Mouse (Mus musculus) stomach, embryonic 14.5 days (tissue): ENCODE measurements around the gene Marc1. TPM values are rescaled to one million over a fixed set of nuclear protein-coding genes. Genes with fewer than 3 reads are reported as not detected.

Experiments
- ATAC-seq: fragments of 200-750 bp; cut with Nextera tagmentation; 2 replicates; pipeline ENCODE4 v1.8.0; 2017; ENCODE audit warnings: low read depth, moderate TSS enrichment; ENCODE audit not compliant: insufficient number of reproducible peaks, insufficient read depth, low FRiP score
- H3K27ac ChIP-seq: fragments of 300-500 bp; sonication (generic); 2 replicates; pipeline ENCODE4 v1.5.1; 2014; ENCODE audit warnings: mild to moderate bottlenecking, low read length, moderate library complexity, mixed read lengths
- H3K27me3 ChIP-seq: fragments of 300-500 bp; sonication (generic); 2 replicates; pipeline ENCODE4 v1.6.1; 2014; ENCODE audit warnings: low read length, control low read depth, mixed read lengths; ENCODE audit not compliant: control insufficient read depth, insufficient read depth
- H3K36me3 ChIP-seq: fragments of 300-500 bp; sonication (generic); 2 replicates; pipeline ENCODE4 v1.6.1; 2014; ENCODE audit warnings: mild to moderate bottlenecking, control low read depth, low read length, moderate library complexity, mixed read lengths; ENCODE audit not compliant: control insufficient read depth, insufficient read depth
- H3K4me1 ChIP-seq: fragments of 300-500 bp; sonication (generic); 2 replicates; pipeline ENCODE4 v1.6.1; 2014; ENCODE audit warnings: low read length, control low read depth, mixed read lengths; ENCODE audit not compliant: control insufficient read depth, insufficient read depth
- H3K4me2 ChIP-seq: fragments of 300-500 bp; sonication (generic); replicated peaks from 2 replicates; pipeline ENCODE4 v1.6.1; 2014; ENCODE audit warnings: low read depth, low read length, control low read depth
- H3K4me3 ChIP-seq: fragments of 300-500 bp; sonication (generic); 2 replicates; pipeline ENCODE4 v1.5.1; 2014; ENCODE audit warnings: low read depth, low read length, control low read depth
- H3K9ac ChIP-seq: fragments of 300-500 bp; sonication (generic); replicated peaks from 2 replicates; pipeline ENCODE4 v1.6.1; 2014; ENCODE audit warnings: low read depth, mild to moderate bottlenecking, control low read depth, low read length, moderate library complexity, mixed read lengths
- H3K9me3 ChIP-seq: fragments of 300-500 bp; sonication (generic); 2 replicates; pipeline ENCODE4 v1.6.1; 2016; ENCODE audit warnings: low read depth, low read length, control low read depth; ENCODE audit not compliant: control insufficient read depth
- WGBS: fragments of 180-500 bp; shearing (Covaris S2); extraction: QIAGEN DNeasy Blood & Tissue Kit; methylation state at CpG from one replicate; pipeline ENCODE4 v1.1.7; 2014; 5-methylcytosine and 5-hydroxymethylcytosine counted together
- polyA plus RNA-seq: library from polyadenylated mRNA; unstranded; fragments of >200 nt; fragmentation: Nextera tagmentation; extraction: Ambion mirVana; gene quantifications from 2 replicates; pipeline ENCODE4 v1.2.1, GENCODE M21; 2014

The Marc1 gene
- polyA plus RNA-seq, 1 experiment from 2014 or later, result 0.20 TPM

DNA sequence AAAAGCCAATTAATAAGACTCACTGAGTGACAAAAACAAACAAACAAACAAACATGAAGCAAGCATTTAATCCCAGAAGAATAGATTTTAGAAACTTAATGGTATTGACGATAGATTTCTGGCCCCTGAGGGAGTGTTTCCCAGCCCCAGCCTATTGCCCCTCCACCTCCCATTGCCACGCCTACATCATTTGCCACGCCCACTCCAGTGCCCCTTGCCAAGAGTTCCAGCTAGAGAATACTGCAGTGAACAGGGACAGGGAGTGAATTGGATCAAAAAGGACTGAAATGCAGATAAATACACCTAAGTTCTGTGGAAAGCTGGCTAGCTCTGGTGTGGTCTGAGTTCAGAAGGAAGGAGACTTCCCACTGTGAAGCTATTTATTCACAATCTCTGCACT lies 47.2 kb downstream of the Marc1 start:
- no peaks in the 10 kb centered on the region for H3K36me3 ChIP-seq
- 54% methylated on average over 3 of the region's 3 CpGs for WGBS

DNA sequence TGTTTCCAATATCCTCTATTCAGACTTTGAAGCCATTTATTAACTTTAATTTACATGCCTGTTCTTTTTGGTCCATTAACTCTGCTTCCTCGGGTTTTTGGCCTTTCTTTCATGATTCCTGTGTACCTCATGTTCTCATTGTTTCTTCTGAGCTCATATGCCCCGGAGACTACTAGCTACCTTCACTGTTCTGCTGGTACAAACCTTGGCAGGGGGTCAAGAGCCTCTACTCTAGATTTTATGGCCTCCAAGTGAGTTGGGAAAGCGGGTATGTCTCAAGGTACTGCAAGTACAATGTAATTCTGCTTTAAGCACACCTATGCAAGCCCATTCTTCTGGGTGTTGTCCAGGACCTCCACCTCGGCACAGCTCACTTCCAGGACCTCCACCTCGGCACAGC lies 48.2 kb downstream of the Marc1 start:
- no peak overlapping the region for H3K4me2 ChIP-seq
- no peak for ATAC-seq
- no peak overlapping the region for H3K27ac ChIP-seq
- no peak overlapping the region for H3K9ac ChIP-seq
- H3K4me1 ChIP-seq, result no peaks in the 10 kb centered on the region
- 74% methylated on average over 5 of the region's 5 CpGs for WGBS
- H3K9me3 ChIP-seq, result no peaks in the 10 kb centered on the region
- H3K36me3 ChIP-seq, result no peaks in the 10 kb centered on the region
- no peaks in the 10 kb centered on the region for H3K27me3 ChIP-seq
- no peak overlapping the region for H3K4me3 ChIP-seq

More for the DNA sequence above, 47.2 kb downstream of the Marc1 start:
- H3K4me2 ChIP-seq, result no peak overlapping the region
- no peak for ATAC-seq
- no peaks in the 10 kb centered on the region for H3K4me1 ChIP-seq
- H3K27me3 ChIP-seq, result no peaks in the 10 kb centered on the region
- H3K9ac ChIP-seq, result no peak overlapping the region
- H3K4me3 ChIP-seq, result no peak overlapping the region
- no peaks in the 10 kb centered on the region for H3K9me3 ChIP-seq
- no peak overlapping the region for H3K27ac ChIP-seq

DNA sequence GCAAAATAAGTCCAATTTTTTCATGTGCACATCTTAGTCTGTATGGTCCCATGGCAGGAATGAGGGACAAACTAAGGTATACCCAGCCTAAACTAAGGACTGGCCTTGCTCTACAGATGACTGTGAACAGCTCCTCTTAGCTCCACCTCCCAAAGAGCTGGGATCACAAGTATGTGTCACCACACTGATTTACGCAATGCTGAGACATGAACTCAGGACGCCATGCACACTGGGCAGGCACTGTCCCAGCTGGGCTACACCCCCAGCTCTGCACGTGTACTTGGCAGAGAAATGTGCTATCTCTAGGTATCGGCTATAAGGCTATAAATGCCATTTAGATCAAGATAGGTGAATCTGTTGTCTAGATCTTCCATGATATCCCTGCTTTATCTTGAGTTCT lies 49.1 kb downstream of the Marc1 start:
- WGBS, result 72% methylated on average over 4 of the region's 4 CpGs
- ATAC-seq, result no peak
- no peaks in the 10 kb centered on the region for H3K27me3 ChIP-seq
- H3K4me3 ChIP-seq, result no peak overlapping the region
- no peaks in the 10 kb centered on the region for H3K4me1 ChIP-seq
- H3K36me3 ChIP-seq, result no peaks in the 10 kb centered on the region
- H3K9me3 ChIP-seq, result no peaks in the 10 kb centered on the region
- no peak overlapping the region for H3K4me2 ChIP-seq
- H3K9ac ChIP-seq, result no peak overlapping the region
- no peak overlapping the region for H3K27ac ChIP-seq

DNA sequence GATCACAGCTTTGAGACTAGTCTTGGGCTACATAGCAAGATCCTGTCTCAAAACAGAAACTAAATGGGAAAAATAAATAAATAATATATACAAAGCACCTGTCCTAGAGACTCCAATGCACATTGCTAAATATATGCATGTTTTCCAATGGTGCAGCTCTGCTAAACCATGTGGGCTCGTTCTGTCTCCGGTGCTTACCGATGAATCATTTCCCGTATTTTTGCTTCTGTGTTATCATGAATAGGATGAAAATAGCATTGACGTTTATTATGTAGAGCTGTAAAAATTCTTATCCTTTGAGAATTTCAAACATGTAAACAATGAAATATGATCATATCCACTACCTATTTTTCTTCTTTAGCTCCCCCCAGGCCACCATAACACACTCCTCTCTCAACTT lies 58.4 kb downstream of the Marc1 start:
- no peak overlapping the region for H3K4me2 ChIP-seq
- H3K4me3 ChIP-seq, result no peak overlapping the region
- H3K4me1 ChIP-seq, result no peaks in the 10 kb centered on the region; the same call in 1 of the 2 replicates
- no peak overlapping the region for H3K9ac ChIP-seq
- no peaks in the 10 kb centered on the region for H3K27me3 ChIP-seq
- no peak for ATAC-seq
- no peaks in the 10 kb centered on the region for H3K36me3 ChIP-seq
- WGBS, result 78% methylated on average over 5 of the region's 5 CpGs
- H3K27ac ChIP-seq, result no peak overlapping the region
- H3K9me3 ChIP-seq, result no peaks in the 10 kb centered on the region

DNA sequence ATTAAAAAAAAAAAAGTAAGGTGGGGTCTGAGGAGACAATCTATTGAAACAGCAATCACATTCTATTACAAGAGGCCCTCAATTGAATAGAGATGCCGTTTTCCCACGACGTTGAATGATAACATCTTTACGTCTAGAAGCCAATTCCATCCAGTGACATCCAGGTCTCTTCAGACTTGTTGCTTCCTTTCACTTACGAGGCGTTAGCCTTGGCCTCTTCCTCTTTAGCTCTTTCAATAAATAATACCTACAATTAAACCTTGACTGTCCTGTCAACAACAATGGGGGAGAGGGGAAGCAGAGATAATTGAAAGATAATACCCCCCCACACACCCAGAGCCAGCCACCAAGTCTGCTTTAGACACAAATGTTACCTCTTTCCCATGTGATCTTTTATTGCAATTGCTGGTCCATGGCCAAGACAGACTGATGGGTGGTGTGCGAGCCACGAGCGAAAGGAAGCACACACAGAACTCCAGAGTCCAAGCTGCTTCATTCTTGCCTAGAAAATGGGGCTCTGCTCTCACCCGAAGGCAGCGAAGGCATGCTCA lies 60.9 kb downstream of the Marc1 start:
- ATAC-seq, result no peak
- H3K4me1 ChIP-seq, result no peaks in the 10 kb centered on the region; the same call in 1 of the 2 replicates
- H3K4me3 ChIP-seq, result no peak overlapping the region
- no peaks in the 10 kb centered on the region for H3K36me3 ChIP-seq
- H3K9ac ChIP-seq, result no peak overlapping the region
- H3K27me3 ChIP-seq, result no peaks in the 10 kb centered on the region
- 82% methylated on average over 11 of the region's 11 CpGs for WGBS
- H3K27ac ChIP-seq, result no peak overlapping the region
- H3K4me2 ChIP-seq, result no peak overlapping the region
- no peaks in the 10 kb centered on the region for H3K9me3 ChIP-seq

DNA sequence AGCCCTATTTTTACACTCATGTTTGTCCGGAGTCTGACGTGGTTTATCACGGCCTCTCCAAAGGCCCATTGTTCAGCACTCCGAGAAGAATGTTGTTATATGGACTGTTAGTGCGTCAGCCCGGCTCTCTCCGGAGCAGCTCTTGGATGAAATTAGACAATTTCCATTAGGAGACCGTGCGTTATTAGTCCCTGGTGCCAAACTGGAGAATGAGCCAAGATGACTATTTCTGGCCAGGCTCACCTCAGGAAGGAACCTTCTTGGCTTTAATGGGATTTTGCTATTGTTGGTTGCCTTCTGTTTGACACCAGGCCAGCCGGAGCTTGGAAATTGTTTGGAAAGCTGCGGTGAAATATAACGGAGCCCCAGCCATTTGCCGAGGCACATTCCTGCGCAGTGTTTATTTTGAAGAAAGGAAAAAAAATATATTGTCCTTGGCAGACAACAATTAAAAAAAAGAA lies 62.4 kb downstream of the Marc1 start:
- H3K36me3 ChIP-seq, result no peaks in the 10 kb centered on the region
- WGBS, result 26% methylated on average over 14 of the region's 14 CpGs
- ATAC-seq, result no peak
- H3K27ac ChIP-seq, result no peak overlapping the region
- no peak overlapping the region for H3K4me3 ChIP-seq
- H3K9me3 ChIP-seq, result no peaks in the 10 kb centered on the region
- H3K9ac ChIP-seq, result no peak overlapping the region
- no peak overlapping the region for H3K4me2 ChIP-seq
- no peaks in the 10 kb centered on the region; the same call in 1 of the 2 replicates for H3K4me1 ChIP-seq
- H3K27me3 ChIP-seq, result no peaks in the 10 kb centered on the region

DNA sequence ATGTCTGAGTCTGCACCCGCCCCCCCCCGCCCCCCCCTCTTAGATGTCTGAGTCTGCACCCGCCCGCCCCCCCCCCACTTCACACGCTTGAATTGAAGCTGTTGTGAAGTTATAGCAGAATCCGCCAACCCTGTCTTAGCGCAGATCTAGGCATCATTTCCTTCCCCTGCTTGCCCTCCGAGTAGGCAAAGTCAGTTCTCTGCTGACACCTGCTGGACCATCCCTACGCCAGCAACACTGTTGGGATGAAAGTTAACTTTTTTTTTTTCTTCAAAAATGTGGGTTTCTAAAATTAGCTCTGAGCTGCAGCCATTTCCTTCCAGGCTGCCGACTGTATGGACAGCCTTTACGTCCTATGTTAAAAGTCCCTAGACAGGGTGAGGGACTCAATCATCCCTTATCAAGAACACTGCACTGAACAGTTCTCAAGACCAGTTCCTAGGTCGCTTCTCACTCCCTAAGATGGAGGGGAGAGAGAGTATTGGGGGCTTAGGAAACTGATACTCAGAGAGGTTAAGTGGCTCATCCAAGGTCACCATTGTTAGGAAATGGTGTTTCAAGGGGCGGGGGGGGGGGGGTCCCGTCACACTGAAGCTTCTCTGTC lies 73.1 kb downstream of the Marc1 start:
- H3K4me1 ChIP-seq, result no peaks in the 10 kb centered on the region
- no peak overlapping the region for H3K27ac ChIP-seq
- H3K4me2 ChIP-seq, result no peak overlapping the region
- no peaks in the 10 kb centered on the region for H3K9me3 ChIP-seq
- no peak overlapping the region for H3K4me3 ChIP-seq
- 0 out of 2 replicates have a peak, but pooled peaks have one; percentile 60 for ATAC-seq
- 4% methylated on average over 12 of the region's 14 CpGs for WGBS
- H3K27me3 ChIP-seq, result peaks cover 43% of the 10 kb centered on the region
- no peak overlapping the region for H3K9ac ChIP-seq
- H3K36me3 ChIP-seq, result no peaks in the 10 kb centered on the region

DNA sequence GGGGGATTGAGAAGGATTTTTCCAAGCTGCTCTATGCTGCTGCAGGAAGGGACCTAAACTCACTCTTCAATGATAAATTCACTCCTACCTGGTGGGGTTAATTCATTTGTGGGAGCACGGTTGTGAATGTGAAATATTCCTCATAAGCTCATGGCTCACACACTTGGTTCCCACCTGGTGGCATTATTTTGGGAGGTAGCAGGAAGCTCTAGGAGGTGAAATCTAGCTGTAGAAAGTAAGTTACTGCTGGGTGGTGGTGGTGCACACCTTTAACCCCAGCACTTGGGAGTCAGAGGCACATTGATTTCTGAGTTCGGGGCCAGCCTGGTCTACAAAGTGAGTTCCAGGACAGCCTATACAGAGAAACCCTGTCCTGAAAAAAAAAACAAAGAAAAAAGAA lies 73.9 kb downstream of the Marc1 start:
- Histone ChIP-seq H3K4me3 (no peak overlapping the region), H3K9ac (no peak overlapping the region), H3K36me3 (no peaks in the 10 kb centered on the region), H3K4me1 (peaks cover 3% of the 10 kb centered on the region; the same call in 1 of the 2 replicates), H3K27ac (no peak overlapping the region), H3K4me2 (no peak overlapping the region), H3K9me3 (no peaks in the 10 kb centered on the region), H3K27me3 (peaks cover 48% of the 10 kb centered on the region)
- 30% methylated on average over 2 of the region's 2 CpGs for WGBS
- no peak for ATAC-seq
